Mouse (Mus musculus) adrenal gland, postnatal 4 days (tissue): ENCODE measurements around the gene Mydgf. TPM values are rescaled to one million over a fixed set of nuclear protein-coding genes. Genes with fewer than 3 reads are reported as not detected.

Experiments used
- DNase-seq, 2 experiments: peaks; one replicate each; pipeline ENCODE4 v3.0.0; 2021 to 2022; ENCODE audit warnings: low spot score in 2 of 2, mixed read lengths in 2 of 2
- microRNA-seq: library from miRNA; unstranded; fragments of <30 nt; microRNA quantifications from one replicate; pipeline ENCODE4 v1.2.0, GENCODE M21; 2021
- total RNA-seq, 2 experiments: library from RNA; stranded (reverse); gene quantifications; 2 replicates each; pipeline ENCODE4 v1.2.3; 2021

The Mydgf gene
- total RNA-seq, 2 experiments from 2014 or later, result 65.9 to 66.3 TPM

DNA sequence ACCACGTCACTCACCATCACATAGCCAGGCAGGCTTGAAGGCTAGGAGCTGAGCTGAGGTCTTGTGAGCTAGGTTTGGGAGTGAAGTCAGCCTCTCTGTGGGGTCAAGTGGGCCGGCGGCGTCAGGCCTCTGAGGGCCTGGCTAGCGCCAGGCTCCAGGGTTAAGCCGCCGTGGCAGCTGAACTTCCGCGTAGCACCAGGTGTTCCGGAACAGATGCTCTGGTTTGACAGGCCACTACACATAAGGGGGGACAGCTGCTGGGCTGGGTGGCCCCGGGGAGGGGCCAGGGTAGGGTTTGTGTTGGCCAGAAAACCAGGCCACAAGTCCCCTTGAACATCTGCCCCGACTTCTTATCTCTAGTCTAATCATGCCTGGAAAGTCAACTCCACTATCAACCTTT, 36.3 kb downstream of the Mydgf start:
- DNase-seq, result no peak

DNA sequence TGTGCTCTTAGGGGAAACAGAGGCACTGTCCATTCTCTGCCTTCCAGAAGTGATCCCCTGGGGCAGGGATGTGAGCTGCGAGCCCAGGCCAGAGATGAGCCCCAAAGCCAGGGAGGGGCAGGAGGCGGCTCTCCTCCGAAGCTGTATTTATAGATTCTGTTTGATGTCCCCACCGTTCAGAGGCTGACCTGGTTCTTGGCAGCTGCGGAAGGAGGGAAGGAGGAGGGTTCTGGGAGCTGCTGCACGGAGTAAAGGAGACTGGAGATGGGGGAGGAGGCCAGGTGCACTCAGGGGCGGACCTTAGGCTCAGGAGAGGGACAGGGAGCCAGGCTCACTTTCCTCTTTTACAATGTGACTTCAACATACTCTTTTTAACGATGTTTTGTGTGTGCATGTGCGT, 37.6 kb downstream of the Mydgf start:
- DNase-seq, result no peak

DNA sequence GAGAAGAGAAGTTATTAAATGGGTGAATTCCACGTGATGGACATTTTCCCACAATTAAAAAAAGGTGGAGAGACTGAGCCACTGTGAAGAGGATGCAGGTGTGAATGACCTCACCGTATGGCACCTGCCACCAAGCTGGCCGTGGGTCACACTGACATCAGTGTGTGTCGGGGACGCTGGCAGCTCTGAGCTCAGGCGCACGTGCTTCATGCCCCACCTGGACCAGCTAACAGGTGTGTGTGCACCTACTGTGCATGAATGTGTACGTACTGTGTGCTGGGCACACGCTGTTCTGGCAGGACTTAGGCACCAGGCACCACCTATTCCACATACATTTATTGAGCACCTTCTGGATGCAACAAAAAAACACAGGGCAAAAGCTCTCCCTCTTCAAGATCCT, 39.2 kb downstream of the Mydgf start:
- DNase-seq, result no peak

DNA sequence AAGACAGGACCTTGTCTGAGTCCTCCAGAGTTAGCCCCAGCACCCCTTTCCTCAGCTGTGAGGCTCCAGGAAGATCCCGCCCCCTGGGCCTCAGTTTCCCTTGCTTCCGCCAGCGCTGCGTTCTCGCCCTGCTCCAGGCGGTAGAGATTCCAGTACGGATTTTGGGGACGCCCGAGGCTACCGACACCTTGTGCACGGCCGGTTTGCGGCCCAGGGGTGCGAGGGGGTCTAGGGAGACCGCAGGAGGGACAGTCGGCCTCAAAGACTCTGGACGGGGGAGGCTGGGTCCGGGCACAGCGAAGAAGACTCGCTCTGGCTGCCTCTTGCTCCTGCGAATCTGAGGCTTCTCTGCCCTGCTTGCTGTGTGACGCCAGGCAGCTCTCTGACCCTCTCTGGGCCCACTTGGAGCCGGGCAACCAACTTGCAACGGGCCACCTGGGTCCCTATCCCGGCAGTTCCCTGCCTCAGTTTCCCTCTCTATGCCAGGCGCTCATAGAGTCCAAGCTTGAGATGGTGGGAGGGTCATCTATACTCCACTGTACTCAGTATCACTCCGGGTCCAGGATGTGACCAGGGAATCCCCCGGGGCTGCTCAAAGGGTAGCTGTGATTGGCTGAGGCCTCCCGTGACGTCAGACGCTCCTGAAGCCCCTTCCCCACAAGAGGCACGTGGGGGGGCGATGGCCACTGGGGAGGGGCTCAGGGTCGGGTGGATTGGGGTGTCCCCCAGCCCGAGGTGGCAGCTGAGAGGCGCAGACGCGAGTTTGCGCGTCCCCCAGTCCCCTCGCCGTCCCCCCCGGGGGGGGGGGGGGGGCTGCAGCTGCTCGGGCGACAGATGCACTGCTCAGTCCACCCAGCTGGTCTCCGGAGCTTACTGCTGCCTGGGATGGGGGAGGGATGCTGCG, 41.8 kb downstream of the Mydgf start:
- DNase-seq, result no peak

DNA sequence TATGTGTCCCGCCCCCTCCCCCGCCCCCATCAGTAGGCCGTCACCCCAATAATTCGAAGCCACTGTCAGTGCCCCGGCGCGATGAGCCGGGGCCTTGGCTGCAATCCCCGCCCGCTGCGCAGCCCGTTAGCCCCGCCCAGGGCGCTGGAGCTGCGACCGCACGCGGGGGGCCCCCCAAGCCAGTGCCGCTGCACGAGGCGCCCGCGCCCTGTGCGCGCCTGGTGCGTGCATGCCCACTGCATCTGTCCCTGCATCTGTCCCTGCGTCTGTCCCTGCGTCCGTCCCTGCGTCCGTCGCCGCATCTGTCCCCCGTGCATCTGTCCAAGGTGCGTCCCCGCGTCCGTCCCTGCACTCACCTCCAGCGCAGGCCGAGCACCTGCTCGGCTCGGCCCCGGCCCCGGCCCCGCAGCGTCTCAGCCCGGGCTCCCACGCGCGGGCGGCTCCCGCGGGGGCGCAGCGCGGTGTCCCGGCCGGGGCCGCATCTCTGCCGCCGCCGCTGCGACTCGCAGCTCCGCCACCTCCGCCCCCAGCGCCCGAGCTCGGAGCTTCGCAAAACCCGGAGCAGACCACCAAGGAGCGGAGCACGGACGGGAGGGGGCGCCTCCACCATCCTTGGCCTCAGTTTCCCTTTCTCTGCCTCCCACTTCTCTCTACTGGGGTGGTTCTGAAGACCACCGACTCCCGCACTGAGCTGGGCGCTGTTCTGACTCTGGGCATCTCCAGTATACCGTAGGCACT, 43.7 kb downstream of the Mydgf start, which contains the start of gene Sema6b:
Sema6b (minus strand) TSS at position 486 of the 738 bp plus-strand sequence.
- no peak for DNase-seq

DNA sequence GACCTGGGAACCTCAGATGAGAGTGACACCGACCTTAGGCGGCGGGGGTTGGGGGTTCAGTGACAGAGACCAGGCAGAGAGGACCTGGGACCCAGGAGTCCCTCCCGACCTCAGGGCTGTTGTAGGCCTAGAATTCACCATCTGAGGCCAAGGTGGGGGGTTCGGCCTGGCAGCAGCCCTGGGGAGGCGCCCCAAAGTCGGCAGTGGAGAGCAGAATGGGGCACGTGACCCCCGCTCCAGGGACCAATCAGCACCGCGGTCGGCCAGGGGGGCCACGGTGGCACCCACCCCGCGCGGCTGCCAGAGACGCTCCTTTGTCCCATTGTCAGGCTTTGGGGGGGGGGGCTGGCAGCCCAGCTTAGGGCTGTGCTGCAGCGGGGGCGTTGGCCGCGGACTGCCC, 44.4 kb downstream of the Mydgf start:
- DNase-seq, result no peak

DNA sequence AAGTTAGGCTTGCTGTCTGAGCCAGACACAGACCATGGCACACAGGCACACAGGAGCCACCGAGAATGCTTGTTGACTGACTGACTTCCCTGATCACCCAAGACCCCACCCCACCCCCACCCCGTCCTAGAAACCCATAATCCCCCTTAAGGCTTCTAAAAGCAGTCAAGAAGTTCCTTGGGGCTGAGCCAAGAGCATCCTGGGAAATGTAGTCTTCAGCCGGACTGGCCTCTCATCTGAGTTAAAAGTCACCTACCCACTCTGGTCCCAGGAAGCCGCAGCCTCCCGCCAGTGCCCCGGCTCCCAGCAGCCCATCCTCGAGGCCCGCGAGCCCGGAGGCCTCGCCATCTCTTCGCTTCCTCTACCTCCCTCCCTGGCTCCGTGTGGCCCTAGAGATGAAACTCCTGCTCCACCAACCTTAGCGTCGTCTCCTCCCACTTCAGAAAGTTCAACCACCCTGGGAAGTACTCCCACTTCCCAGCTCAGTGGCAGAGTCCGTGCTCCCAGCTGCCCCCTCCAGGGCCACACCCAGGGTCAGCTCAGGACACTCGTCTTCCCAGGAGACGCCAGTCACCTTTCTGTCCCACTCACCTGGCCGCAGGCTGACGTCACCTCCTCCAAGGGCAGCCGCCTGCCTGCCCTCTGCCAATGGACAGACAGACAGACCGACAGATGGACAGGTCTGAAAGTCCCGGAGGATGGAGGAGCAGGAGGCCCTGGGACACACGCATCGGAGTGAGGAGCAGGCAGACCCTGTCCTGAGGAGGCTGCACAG, 45.7 kb downstream of the Mydgf start:
- no peak for DNase-seq

DNA sequence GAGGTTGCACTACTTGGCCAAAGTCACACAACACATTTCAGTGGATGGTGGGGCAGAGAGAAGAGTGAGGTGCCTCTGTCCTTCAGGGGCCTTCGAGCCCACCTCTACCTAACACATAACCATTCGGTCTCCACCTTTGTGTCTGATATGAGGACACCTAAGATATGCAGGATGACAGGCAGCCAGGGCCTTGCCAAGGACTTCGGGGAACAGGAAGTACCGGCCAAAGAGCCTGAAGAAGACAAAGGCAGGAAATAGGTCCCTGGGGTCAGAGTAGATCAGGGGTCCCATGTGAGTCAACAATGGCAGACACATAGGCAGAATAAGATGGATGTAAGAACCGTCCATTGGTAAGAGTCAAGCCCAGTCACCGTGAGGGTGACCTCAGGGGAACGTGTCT, 47.2 kb downstream of the Mydgf start:
- DNase-seq, result no peak

DNA sequence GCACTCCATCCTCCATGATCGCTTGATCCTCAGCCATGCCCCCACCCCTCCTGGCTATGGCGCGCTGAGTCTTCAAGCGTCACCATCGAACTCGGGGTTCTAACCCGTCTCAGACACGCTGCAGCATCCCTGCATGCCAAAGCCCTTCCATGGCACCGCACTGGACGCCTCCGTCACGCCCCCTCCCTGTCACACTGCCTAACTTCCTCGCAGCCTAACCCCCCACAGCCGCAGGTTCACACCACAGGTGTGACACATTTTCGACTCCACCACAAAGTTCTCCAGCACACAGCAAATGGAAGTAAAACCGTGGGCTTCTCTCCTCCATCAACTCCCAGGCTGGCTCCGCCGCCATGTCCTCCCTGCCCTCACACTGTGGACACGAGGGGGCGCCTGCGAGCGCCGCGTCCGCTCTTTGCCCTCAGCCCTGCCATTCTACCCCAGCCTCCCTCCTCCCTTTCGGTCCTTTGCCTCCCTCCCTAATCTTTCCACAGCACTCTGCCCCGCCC, 49.2 kb downstream of the Mydgf start:
- peak; percentile 55 to 68 for DNase-seq

DNA sequence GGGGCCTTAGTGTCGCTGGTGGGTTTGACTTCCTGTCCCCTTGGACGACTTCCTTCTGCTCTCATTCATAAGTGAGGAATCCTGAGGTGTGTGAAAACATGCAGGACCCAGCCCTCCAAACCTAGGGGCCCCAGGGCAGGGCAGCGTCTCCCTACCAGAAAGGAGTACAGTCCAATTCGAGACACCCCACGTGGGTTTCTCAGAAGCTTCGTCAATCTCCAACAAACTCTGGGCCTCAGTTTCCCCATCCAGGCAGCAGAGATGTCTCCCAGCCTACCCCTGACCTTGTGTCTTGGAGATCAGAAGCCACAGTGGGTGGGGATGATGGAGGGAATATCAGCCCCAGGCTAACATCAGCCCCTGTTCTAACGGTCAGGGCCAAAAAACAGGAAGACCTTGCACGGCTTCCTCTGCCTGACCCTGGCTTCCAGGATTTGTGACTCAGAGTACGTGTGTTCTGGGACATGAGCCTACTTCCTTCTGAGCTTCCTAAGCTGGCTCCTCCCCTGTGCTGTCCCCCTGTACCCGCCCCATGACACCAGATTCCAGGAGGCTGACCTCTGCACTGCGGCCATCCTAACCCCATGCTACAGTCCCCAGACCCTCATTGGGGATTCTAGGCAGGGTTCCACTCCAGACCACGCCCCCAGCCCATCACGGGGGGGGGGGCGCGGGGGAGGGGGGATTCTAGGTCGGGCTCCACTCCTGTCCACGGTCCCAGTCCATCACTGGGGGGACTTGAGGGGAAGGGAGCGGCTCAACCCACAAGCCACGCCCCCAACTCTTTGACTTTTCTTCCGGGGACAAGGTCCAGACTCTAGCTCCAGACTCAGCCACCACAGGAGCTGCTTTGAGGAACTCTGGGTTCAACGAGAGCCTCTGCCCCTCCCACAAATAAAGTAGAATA, 50.0 kb downstream of the Mydgf start:
- DNase-seq, result no peak

DNA sequence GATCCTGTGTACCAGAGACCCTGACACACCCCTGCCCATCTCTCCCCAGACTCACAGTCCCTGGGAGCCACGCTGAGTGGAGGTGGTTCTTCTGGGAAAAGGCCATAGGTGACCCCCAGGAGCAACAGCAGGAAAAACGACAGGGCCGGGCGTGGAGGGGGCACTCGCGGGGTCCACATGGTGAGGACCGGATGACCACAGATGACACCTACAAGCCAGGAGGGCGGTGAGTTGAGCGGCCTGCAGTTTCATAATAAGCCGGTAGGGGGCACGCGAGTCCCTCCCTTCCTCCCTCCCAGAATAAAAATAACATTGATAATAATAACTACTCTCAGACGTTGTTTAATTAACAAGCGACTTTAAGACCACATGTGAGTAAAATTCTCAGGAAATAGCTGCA, 51.1 kb downstream of the Mydgf start:
- no peak for DNase-seq

DNA sequence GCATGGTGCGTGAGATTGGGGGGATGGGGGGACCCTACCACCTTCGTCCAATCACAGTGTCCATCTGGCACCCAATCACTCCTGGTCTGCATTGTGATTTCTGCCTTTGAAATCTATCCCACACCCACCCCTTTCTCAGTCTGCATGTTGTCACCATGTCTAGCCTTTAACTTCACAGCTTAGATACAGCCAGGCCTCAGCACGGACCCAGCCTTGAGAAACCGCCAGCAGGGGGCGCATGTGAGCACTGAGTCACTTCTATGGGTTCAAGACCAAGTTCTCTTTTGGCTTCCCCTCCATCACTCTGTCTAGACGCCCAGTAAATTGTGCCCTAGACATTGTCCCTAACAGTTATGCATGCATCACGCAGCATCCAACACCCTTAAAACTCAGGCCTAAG, 51.9 kb downstream of the Mydgf start:
- DNase-seq, result peak in 1 of 2 experiments; percentile 55

DNA sequence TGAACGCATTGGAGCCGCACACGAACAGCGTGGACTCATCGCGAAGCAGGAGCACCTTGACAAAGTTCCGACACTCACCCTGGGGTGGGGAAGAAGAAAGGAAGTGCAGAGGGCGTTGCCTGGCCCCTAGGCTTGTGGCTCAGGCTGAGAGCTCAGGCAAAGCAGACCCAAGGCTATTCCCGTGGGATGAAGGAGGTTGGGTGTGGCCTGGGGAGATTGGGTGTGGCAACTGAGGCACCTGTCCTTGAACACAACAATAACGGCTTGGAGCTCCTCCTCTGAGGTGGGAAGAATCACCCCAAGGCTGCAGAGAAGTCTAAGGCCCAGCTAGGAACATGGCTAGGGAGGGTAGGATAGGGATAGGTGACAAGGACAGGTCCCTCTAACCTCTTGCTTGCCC, 52.6 kb downstream of the Mydgf start:
- DNase-seq, result no peak

DNA sequence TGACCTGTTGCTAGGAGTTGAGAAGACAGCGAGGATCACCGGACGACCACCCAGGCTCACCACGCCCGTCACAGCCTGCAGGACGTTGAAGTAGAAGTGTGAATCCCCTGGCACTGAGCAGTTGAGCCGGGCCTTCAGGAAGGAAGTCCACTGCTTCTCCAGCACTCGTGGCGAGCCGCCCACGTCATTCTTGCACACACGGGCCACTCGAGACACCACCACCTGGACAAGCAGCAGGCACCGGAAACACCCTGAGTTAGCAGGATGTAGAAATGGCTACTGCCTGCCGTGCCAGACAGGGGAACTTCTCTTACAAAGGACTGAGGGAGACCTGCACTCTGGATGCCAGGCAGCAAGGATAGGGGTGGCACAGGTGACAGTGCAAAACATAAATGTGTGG, 55.5 kb downstream of the Mydgf start:
- no peak for DNase-seq

DNA sequence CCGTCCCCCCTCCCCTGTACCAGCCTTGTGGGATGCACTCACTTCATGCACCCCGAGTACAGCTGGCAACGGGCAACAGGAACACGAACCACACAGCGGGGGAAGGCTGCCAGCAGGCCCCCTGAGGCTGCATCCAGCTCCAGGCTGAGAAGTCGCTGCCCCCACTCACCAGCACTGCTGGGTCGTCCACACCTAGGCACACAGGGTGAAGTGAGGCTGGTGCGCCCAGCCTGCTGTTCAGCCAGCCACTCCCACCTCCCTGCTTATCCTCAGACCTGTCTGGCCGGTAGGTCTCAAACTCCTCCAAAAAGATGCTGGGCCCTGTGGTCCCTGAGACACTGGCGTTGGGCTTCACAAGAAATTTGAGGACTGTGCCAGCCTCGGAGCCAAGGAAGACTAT, 57.5 kb downstream of the Mydgf start:
- DNase-seq, result no peak

Small RNA genes within 50 kb of the gene (microRNA-seq; reads per million reads assigned to microRNA genes)
- not detected for gene Gm44397

Other genes starting within 250 kb of the Mydgf start
- 1 to 10 TPM; 7.2 to 8.0 TPM for gene Zfp119b, start 234.4 kb downstream of the Mydgf start, total RNA-seq
- 1 to 10 TPM; 2.1 to 3.0 TPM for gene Ebi3, start 231.3 kb downstream of the Mydgf start, total RNA-seq
- gene Yju2, start 224.8 kb downstream of the Mydgf start, total RNA-seq, result 10 to 100 TPM; 22.7 to 26.9 TPM
- 10 to 100 TPM in 1 of 2 experiments, 1 to 10 TPM in 1; 7.3 to 16.9 TPM for gene Shd, start 213.5 kb downstream of the Mydgf start, total RNA-seq
- 1 to 10 TPM; 4.1 to 9.2 TPM for gene Fsd1, start 197.4 kb downstream of the Mydgf start, total RNA-seq
- gene Stap2, start 178.3 kb downstream of the Mydgf start, total RNA-seq, result 1 to 10 TPM; 9.3 to 9.4 TPM
- gene Mpnd, start 178.2 kb downstream of the Mydgf start, total RNA-seq, result 10 to 100 TPM; 91.6 to 91.9 TPM
- 10 to 100 TPM; 66.3 to 67.4 TPM for gene Sh3gl1, start 147.3 kb downstream of the Mydgf start, total RNA-seq
- gene Chaf1a, start 143.5 kb downstream of the Mydgf start, total RNA-seq, result 10 to 100 TPM; 15.6 to 16.2 TPM
- gene Ubxn6, start 108.9 kb downstream of the Mydgf start, total RNA-seq, result 10 to 100 TPM; 74.6 to 76.8 TPM
- 10 to 100 TPM; 73.1 to 85.1 TPM for gene Hdgfl2, start 104.3 kb downstream of the Mydgf start, total RNA-seq
- gene Plin4, start 74.1 kb downstream of the Mydgf start, total RNA-seq, result 10 to 100 TPM; 29.9 to 37.0 TPM
- gene Plin5, start 66.3 kb downstream of the Mydgf start, total RNA-seq, result 10 to 100 TPM; 23.1 to 30.6 TPM
- gene Lrg1, start 61.9 kb downstream of the Mydgf start, total RNA-seq, result 10 to 100 TPM in 1 of 2 experiments, 1 to 10 TPM in 1; 5.5 to 10.1 TPM
- gene Sema6b, start 43.6 kb downstream of the Mydgf start, total RNA-seq, result 10 to 100 TPM in 1 of 2 experiments, 1 to 10 TPM in 1; 9.6 to 12.2 TPM
- 1 to 10 TPM; 8.0 to 9.2 TPM for gene Tnfaip8l1, start 21.4 kb downstream of the Mydgf start, total RNA-seq
- 10 to 100 TPM; 34.4 to 37.3 TPM for gene Dpp9, start 35.0 kb upstream of the Mydgf start, total RNA-seq
- gene Fem1a, start 72.9 kb upstream of the Mydgf start, total RNA-seq, result 10 to 100 TPM; 30.5 to 33.5 TPM
- 10 to 100 TPM; 21.0 to 22.2 TPM for gene Ticam1, start 92.9 kb upstream of the Mydgf start, total RNA-seq
- gene Plin3, start 109.0 kb upstream of the Mydgf start, total RNA-seq, result 10 to 100 TPM; 83.2 to 87.5 TPM
- gene Arrdc5, start 116.4 kb upstream of the Mydgf start, total RNA-seq, result not detected
- gene Uhrf1, start 119.4 kb upstream of the Mydgf start, total RNA-seq, result 10 to 100 TPM; 49.3 to 61.2 TPM
- 10 to 100 TPM; 50.1 to 54.1 TPM for gene Kdm4b, start 142.1 kb upstream of the Mydgf start, total RNA-seq